Mouse (Mus musculus): ENCODE results near the gene Apopt1. TPM values are rescaled to one million over a fixed set of nuclear protein-coding genes. Genes with fewer than 3 reads are reported as not detected.

The Apopt1 gene
- polyA plus RNA-seq, 1 experiment: 363 TPM

- TF ChIP-seq GATA1 (IDR thresholded peaks at IDR 0.05; ENCODE audit: low read length): no peak
Measured at GRCm38 (mm10) chr12:111746091-111746490, 33.0 kb downstream of the Apopt1 start.

DNA sequence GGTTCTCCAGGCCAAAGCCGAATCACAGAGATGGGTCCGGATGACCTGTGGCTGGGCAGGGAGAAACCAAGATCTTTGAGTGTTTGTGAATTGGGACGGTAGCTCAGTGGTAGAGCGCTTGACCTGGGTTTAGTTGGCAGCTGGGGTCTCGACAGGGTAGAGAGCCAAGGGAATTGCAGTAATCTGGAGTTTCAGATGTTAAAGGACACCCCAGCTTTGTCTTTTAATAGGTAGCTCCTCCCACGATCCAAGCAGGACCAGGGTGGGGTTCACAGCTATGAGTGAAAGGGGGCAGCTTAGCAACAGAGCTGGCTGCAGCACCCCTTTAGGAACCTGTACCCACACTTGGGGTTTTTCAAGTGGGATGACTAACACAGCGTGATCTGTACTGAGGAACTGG is 34.4 kb downstream of the Apopt1 start:
- TF ChIP-seq GATA1 (IDR thresholded peaks at IDR 0.05; ENCODE audit: low read length): no peak

DNA sequence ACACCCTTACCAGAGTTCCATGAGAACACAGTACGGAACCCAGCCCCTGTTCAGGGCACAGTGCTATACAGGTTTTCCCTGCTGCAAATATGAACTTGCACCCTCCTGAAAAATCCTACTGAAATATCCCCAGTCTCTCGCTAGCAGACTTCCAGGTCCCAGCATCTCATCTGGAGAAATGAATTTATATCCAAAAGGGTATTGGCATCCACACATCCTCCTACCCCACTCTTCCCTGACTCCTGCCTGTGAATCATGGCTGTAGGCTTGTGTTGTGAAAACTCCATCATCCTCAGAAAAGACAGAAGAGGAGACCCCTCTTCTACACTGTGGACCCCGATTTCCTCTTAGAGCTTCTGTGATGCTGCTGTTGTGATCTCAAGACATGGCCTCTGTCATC is 37.7 kb downstream of the Apopt1 start:
- TF ChIP-seq GATA1 (IDR thresholded peaks at IDR 0.05; ENCODE audit: low read length): no peak

GRCm38 (mm10) chr12:111752491-111752890 is 39.4 kb downstream of the Apopt1 start:
- TF ChIP-seq GATA1 (IDR thresholded peaks at IDR 0.05; ENCODE audit: low read length): no peak

GRCm38 (mm10) chr12:111753347-111753746 is 40.3 kb downstream of the Apopt1 start:
- no peak for TF ChIP-seq GATA1 (IDR thresholded peaks at IDR 0.05; ENCODE audit: low read length)

- no peak for TF ChIP-seq GATA1 (IDR thresholded peaks at IDR 0.05; ENCODE audit: low read length)
Measured at GRCm38 (mm10) chr12:111754710-111755109, 41.6 kb downstream of the Apopt1 start.

DNA sequence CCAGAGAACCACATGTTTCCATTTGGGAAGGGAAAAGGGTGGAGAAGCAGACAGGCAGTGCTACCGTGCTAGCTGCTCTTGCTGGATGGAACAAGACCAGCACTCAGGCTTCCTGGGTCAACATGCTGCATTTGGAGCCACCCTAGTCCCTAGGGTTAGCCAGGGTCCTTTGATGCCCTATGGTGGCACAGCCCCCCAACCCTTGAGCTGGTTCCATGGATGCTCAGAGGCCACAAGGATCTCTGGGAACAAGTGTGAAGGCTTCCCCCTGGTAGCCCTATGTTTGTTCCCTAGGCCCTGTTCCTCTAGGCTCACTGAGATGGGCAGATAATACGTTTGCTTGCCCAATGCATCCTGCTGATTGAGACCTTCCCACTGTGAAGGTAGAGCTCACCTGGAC is 42.2 kb downstream of the Apopt1 start:
- no peak for TF ChIP-seq GATA1 (IDR thresholded peaks at IDR 0.05; ENCODE audit: low read length)

GRCm38 (mm10) chr12:111756082-111756697 is 43.1 kb downstream of the Apopt1 start:
- TF ChIP-seq GATA1 (IDR thresholded peaks at IDR 0.05; ENCODE audit: low read length): no peak

DNA sequence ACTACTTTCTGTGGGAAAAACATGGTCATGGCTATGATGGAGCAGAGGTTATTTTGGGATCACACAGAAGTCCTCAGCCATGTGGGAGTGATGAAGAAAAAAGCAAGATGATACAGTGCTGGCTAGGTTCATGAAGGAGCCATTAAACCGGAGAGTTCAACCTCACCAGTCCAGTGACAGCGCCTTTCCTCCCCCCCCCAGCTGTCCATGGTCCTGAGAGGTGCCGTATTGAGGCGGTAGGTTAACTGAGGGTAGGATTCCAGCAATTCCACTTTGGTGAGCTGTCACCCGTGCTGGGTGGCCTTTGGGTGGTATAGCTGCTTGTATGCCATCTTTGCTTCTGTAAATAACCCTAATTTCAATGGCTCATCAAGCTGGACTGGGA is 43.6 kb downstream of the Apopt1 start:
- TF ChIP-seq GATA1 (IDR thresholded peaks at IDR 0.05; ENCODE audit: low read length): no peak

DNA sequence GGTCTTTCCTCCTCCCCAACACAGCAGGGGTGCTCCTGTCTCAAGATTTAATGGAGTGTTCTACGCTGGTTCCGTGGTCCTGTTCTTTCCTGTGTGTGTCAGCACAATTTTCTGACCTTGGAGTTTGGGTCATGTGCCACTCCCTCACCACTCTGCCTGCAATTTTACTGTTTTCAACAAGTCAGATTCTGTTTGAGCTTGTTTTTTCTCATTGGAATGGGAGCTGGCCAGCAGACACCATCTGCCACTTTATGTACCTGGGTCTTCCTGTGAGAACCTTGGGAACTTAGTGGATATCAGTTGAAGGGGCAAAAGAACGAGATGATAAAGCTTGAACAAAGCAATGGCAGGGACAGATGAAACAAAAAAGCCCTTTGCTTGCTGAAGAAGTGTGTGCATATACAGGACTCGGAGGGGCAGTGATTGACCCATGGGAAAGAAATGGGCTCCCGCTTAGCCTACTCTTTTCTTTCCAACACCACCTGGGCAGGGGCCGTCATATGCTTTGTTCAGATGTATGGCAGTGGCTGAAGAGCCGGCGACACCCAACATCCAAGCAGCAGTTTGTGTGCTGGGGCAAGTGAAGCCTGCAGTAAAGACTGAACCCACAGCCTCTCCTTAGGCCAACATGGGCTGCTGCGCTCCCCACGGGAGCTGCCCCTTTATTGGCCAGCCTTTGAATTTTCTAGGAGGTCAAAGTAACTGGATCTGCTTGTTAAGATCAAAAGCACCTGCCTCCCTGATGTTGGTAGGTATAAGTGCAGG is 44.7 kb downstream of the Apopt1 start:
- no peak for TF ChIP-seq GATA1 (IDR thresholded peaks at IDR 0.05; ENCODE audit: low read length)

DNA sequence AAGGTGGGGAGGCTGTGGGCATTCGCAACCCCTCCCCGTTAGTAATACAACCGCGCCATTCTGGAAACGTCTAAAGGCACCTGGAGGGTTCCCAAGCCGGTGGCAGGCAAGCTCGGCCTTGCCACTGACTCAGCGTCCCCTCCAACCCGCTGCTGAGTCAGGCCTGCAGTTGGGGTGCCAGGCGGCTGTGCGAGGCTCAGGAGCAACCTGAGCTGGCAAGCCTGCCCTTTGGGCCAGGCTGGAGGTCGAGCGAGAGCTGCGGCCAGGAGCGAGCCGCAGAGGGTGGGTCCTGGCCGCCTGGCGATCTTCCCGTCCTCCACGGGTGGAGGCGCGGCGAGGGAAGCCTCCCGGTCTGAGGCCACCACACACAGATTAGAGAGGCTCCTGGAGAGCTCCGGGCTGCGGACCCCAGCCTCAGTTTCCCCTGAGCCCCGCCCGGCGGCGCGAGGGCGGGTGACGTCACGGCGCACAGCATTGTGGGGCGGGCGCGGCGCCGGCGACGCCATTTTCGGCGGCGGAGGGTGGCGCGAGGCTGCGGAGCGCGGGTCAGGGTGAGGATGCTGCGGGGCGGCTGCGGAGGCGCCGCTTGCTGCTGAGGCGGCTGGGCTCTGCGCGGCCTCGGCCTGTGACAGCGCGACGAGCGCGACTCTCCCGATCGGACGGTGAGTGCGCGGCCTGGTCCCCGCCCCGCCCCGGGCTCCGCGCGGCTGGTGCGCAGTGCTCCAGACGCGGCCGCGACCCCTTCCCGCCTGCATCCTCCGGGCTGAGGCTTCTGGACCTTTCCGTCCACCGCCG is 45.5 kb downstream of the Apopt1 start, which contains the start of gene Klc1:
Klc1 (plus strand) TSS at position 469 of the 795 bp plus-strand sequence.
- no peak for TF ChIP-seq GATA1 (IDR thresholded peaks at IDR 0.05; ENCODE audit: low read length)

DNA sequence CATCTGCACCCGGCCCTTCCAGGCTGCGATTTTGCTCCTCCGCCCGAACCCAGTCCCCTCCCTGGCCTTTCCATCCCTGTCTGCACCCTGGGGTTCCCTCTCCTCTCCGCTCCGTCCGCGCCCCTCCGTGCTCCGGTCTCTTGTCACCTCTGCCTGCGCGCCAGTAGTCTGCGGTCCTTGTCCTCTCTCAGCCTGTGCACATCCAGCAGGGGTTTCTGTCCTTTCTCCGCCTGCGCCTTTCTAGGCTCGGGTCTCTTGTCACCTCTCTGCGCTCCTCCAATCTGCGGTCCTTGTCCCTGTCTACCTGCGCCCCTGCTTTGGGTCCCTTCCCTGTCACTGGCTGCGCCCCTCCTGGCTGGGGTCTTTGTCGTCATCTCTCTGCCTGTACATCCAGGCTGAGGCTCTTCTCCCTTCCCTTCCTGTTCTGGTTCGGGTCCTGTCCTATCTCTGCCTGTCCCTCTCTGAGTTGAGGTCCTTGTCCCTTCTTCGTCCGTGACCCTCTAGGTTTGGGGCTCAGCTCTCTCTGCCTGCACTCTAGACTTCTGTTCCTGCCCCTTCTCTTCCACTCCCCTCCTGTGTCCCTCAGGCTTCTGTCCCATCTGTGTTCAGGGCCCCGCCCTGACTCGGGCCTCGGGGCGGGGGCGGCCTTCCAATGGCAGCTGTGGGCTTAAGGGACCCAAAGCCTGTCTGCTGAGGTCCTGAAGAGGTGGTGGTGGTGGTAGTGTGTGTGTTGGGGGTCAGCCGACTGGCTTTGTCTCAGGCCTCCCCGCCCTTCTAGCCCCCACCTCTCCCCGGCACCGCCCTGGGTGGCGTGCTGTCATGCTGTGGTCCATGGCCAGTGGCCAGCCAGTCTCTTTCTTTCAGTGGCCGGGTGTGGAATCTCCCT is 46.4 kb downstream of the Apopt1 start:
- no peak for TF ChIP-seq GATA1 (IDR thresholded peaks at IDR 0.05; ENCODE audit: low read length)

- TF ChIP-seq GATA1 (IDR thresholded peaks at IDR 0.05; ENCODE audit: low read length): no peak
Measured at GRCm38 (mm10) chr12:111760306-111760908, 47.3 kb downstream of the Apopt1 start.

GRCm38 (mm10) chr12:111762620-111763280 is 49.7 kb downstream of the Apopt1 start:
- no peak for TF ChIP-seq GATA1 (IDR thresholded peaks at IDR 0.05; ENCODE audit: low read length)

Data from G1E-ER4 (cell line).